Mouse (Mus musculus) kidney, adult 2 months (tissue): ENCODE results near the gene Ilf2. TPM values are rescaled to one million over a fixed set of nuclear protein-coding genes. Genes with fewer than 3 reads are reported as not detected.

ENCODE experiments used
- DNase-seq: peaks from one replicate; pipeline ENCODE4 v3.0.0; 2021
- H3K27ac ChIP-seq: fragments of 200-500 bp; 2 replicates; pipeline ENCODE4 v1.5.1; 2012; ENCODE audit warnings: low read depth, low read length, control low read depth, inconsistent platforms; ENCODE audit not compliant: insufficient read depth
- H3K27me3 ChIP-seq: fragments of 200-500 bp; replicated peaks from 2 replicates; pipeline ENCODE4 v1.6.1; 2012; ENCODE audit warnings: mild to moderate bottlenecking, moderate library complexity, low read length, inconsistent platforms; ENCODE audit not compliant: control insufficient read depth, insufficient read depth
- H3K36me3 ChIP-seq: fragments of 200-500 bp; 2 replicates; pipeline ENCODE4 v1.6.1; 2012; ENCODE audit warnings: mild to moderate bottlenecking, moderate library complexity, low read length, inconsistent platforms; ENCODE audit not compliant: control insufficient read depth, insufficient read depth
- H3K4me1 ChIP-seq: fragments of 200-500 bp; 2 replicates; pipeline ENCODE4 v1.6.1; 2011; ENCODE audit warnings: low read length; ENCODE audit not compliant: control insufficient read depth, insufficient read depth
- H3K4me3 ChIP-seq: fragments of 200-500 bp; 2 replicates; pipeline ENCODE4 v1.5.1; 2011; ENCODE audit warnings: mild to moderate bottlenecking, low read depth, low read length, control low read depth; ENCODE audit not compliant: insufficient read depth
- CTCF ChIP-seq: fragments of 200-500 bp; conservative IDR thresholded peaks from 2 replicates; pipeline ENCODE4 v1.5.1; 2011; ENCODE audit warnings: low read depth, mild to moderate bottlenecking, control low read depth, low read length, moderate library complexity, mixed read lengths; ENCODE audit not compliant: insufficient read depth, insufficient read length
- POLR2A ChIP-seq: fragments of 200-500 bp; IDR thresholded peaks from one replicate; pipeline ENCODE4 v1.6.1; 2011; ENCODE audit warnings: low read depth, low read length, control low read depth
- WGBS: fragments of 180-500 bp; shearing (Covaris S2); methylation state at CpG from one replicate; pipeline ENCODE4 v1.1.7; 2018; 5-methylcytosine and 5-hydroxymethylcytosine counted together
- polyA plus RNA-seq: library from polyadenylated mRNA; depleted of rRNA; stranded (reverse); fragments of >200 nt; gene quantifications from 2 replicates; pipeline ENCODE4 v1.2.3, GENCODE M21; 2012; rRNA removed

The Ilf2 gene
- polyA plus RNA-seq = 19.4 and 22.8 TPM in 2 replicates

GRCm38 (mm10) chr3:90475831-90476611 lies at the start of gene Ilf2:
TSS of gene Ilf2 (plus strand) at chr3:90476126.
- Histone ChIP-seq H3K27ac (peak within 1 kb of the TSS; percentile 76), H3K27me3 (no peaks in the 10 kb centered on the region), H3K4me1 (peaks cover 4% of the 10 kb centered on the region; the same call in 1 of the 2 replicates), H3K4me3 (peak within 1 kb of the TSS; percentile 75), H3K36me3 (peaks cover 2% of the 10 kb centered on the region; the same call in 1 of the 2 replicates)
- 1% methylated on average over 45 of the region's 45 CpGs for WGBS
- TF ChIP-seq POLR2A (peak; percentile 46), CTCF (peak; percentile 45)
- peak; percentile 98 for DNase-seq

- no peak overlapping the region; the same call in 1 of the 2 replicates for H3K27ac ChIP-seq
- peaks cover 20% of the 10 kb centered on the region for H3K4me1 ChIP-seq
- H3K36me3 ChIP-seq = no peaks in the 10 kb centered on the region; the same call in 1 of the 2 replicates
- no peaks in the 10 kb centered on the region for H3K27me3 ChIP-seq
- no peak for TF ChIP-seq CTCF
- TF ChIP-seq POLR2A = no peak
- no peak overlapping the region for H3K4me3 ChIP-seq
- DNase-seq = peak; percentile 71
- WGBS = 75% methylated on average over 1 of the region's 1 CpGs
Observed at GRCm38 (mm10) chr3:90427574-90427973, 48.4 kb upstream of the Ilf2 start.

GRCm38 (mm10) chr3:90428186-90428585 lies 47.7 kb upstream of the Ilf2 start:
- Histone ChIP-seq H3K4me3 (no peak overlapping the region), H3K36me3 (no peaks in the 10 kb centered on the region; the same call in 1 of the 2 replicates), H3K4me1 (peaks cover 20% of the 10 kb centered on the region), H3K27me3 (no peaks in the 10 kb centered on the region), H3K27ac (peak overlapping the region; percentile 51)
- no peak for DNase-seq
- 77% methylated on average over 6 of the region's 6 CpGs for WGBS
- TF ChIP-seq CTCF (no peak), POLR2A (no peak)

- H3K4me3 ChIP-seq = no peak overlapping the region
- TF ChIP-seq POLR2A (no peak), CTCF (no peak)
- no peaks in the 10 kb centered on the region for H3K36me3 ChIP-seq
- no peak for DNase-seq
- peaks cover 23% of the 10 kb centered on the region for H3K4me1 ChIP-seq
- no peak overlapping the region for H3K27ac ChIP-seq
- no peaks in the 10 kb centered on the region for H3K27me3 ChIP-seq
- WGBS = 80% methylated on average over 3 of the region's 3 CpGs
Observed at GRCm38 (mm10) chr3:90429576-90429975, 46.4 kb upstream of the Ilf2 start.

GRCm38 (mm10) chr3:90432348-90432747 lies 43.6 kb upstream of the Ilf2 start:
- H3K27ac ChIP-seq = no peak overlapping the region

GRCm38 (mm10) chr3:90432811-90433219 lies 43.1 kb upstream of the Ilf2 start:
- Histone ChIP-seq H3K27me3 (no peaks in the 10 kb centered on the region), H3K36me3 (no peaks in the 10 kb centered on the region), H3K4me3 (peak overlapping the region; percentile 74), H3K4me1 (peaks cover 23% of the 10 kb centered on the region), H3K27ac (peak overlapping the region; percentile 90)
- peak; percentile 52 for DNase-seq
- 0% methylated on average over 12 of the region's 12 CpGs for WGBS
- TF ChIP-seq CTCF (no peak), POLR2A (no peak)

More at GRCm38 (mm10) chr3:90432348-90432747, 43.6 kb upstream of the Ilf2 start:
- H3K36me3 ChIP-seq = no peaks in the 10 kb centered on the region
- 8% methylated on average over 2 of the region's 2 CpGs for WGBS
- DNase-seq = no peak
- peak overlapping the region; percentile 74 for H3K4me3 ChIP-seq
- TF ChIP-seq POLR2A (no peak), CTCF (no peak)
- no peaks in the 10 kb centered on the region for H3K27me3 ChIP-seq
- H3K4me1 ChIP-seq = peaks cover 23% of the 10 kb centered on the region

- DNase-seq = peak; percentile 100
- under 1% methylated on average over 52 of the region's 52 CpGs for WGBS
- H3K4me3 ChIP-seq = peak within 1 kb of the TSS; percentile 74
- no peaks in the 10 kb centered on the region for H3K36me3 ChIP-seq
- TF ChIP-seq CTCF (no peak), POLR2A (peak; percentile 89)
- H3K4me1 ChIP-seq = peaks cover 20% of the 10 kb centered on the region
- no peaks in the 10 kb centered on the region for H3K27me3 ChIP-seq
- H3K27ac ChIP-seq = peak within 1 kb of the TSS; percentile 90
Observed at GRCm38 (mm10) chr3:90433381-90434020, 42.4 kb upstream of the Ilf2 start, which contains the start of gene Ints3. TSS of gene Ints3 (minus strand) at chr3:90433622.
